Mouse (Mus musculus): ENCODE data around the gene A730061H03Rik. TPM values are rescaled to one million over a fixed set of nuclear protein-coding genes. Genes with fewer than 3 reads are reported as not detected.

The A730061H03Rik gene
- total RNA-seq, 1 experiment from 2014 or later = 9.1 TPM

DNA sequence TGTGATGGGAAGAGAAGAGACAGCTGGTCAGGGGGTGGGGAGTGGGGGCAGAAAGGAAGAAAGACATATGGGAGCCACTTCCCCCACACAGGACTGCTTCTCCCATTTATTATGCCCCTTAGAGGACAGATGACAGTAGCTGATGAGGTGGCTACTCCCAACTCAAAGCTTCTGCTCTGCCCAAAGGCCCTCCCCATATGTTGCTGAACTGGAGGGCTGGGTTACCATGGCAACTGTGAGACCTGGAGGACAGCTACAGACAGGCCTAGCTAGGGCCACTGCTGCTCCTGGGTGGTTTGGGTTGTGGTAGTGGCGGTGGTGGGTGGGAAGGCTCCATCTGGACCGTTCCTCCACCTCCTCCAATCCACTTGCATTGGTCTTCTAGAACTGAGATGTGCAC is 41.3 kb downstream of the A730061H03Rik start:
- ATAC-seq (ENCODE audit: extremely low read depth, insufficient number of reproducible peaks, low FRiP score, poor library complexity, severe bottlenecking) = no peak

GRCm38 (mm10) chr14:55515846-55516245 is 44.4 kb downstream of the A730061H03Rik start:
- ATAC-seq (ENCODE audit: extremely low read depth, insufficient number of reproducible peaks, low FRiP score, poor library complexity, severe bottlenecking) = no peak

DNA sequence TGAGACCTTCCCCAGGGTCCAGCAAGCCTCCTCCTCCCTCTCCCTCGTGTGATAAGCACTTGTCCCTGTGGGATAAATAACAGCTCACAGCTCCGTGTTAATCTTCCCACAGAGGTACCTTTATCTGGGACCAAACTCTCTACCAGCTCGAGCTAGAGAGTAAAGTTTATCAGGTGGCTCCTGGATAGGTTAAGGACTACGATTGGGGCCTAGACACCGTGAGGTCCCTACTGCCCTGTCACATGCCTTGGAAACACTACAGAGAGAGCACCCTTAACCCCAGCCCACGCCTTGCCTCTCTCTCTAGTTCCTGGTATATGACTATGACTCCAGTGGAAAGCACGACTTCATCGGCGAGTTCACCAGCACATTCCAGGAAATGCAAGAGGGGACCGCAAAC is 46.3 kb downstream of the A730061H03Rik start:
- ATAC-seq (ENCODE audit: extremely low read depth, insufficient number of reproducible peaks, low FRiP score, poor library complexity, severe bottlenecking) = no peak

- no peak for ATAC-seq (ENCODE audit: extremely low read depth, insufficient number of reproducible peaks, low FRiP score, poor library complexity, severe bottlenecking)
Measured at GRCm38 (mm10) chr14:55511037-55511436, 49.2 kb downstream of the A730061H03Rik start.

GRCm38 (mm10) chr14:55510125-55510731 is 50.0 kb downstream of the A730061H03Rik start, which contains the start of gene Cpne6:
Gene Cpne6, plus strand, starts transcription at chr14:55510445.
- no peak for ATAC-seq (ENCODE audit: extremely low read depth, insufficient number of reproducible peaks, low FRiP score, poor library complexity, severe bottlenecking)

Other genes starting within 250 kb of the A730061H03Rik start
- 22.9 and 24.1 TPM in 2 replicates for gene Dhrs4, start 81.6 kb downstream of the A730061H03Rik start, total RNA-seq (2017)
- 0.74 TPM in 1 of 2 replicates, not detected in the other for gene Carmil3, start 69.8 kb downstream of the A730061H03Rik start, total RNA-seq (2017)
- gene Cpne6, start 50.0 kb downstream of the A730061H03Rik start, total RNA-seq (2017) = not detected in 2 replicates
- 0.12 TPM in 1 of 2 replicates, not detected in the other for gene Nrl, start 35.4 kb downstream of the A730061H03Rik start, total RNA-seq (2017)
- 38.6 and 38.8 TPM in 2 replicates for gene Pck2, start 20.1 kb downstream of the A730061H03Rik start, total RNA-seq (2017)
- 82.2 and 98.6 TPM in 2 replicates for gene Dcaf11, start 400 bp downstream of the A730061H03Rik start, total RNA-seq (2017)
- not detected in 2 replicates for gene Fitm1, start 15.2 kb upstream of the A730061H03Rik start, total RNA-seq (2017)
- gene Psme1, start 17.7 kb upstream of the A730061H03Rik start, total RNA-seq (2017) = 254 and 295 TPM in 2 replicates
- 5.0 TPM in 2 replicates for gene Emc9, start 24.9 kb upstream of the A730061H03Rik start, total RNA-seq (2017)
- 164 and 175 TPM in 2 replicates for gene Psme2, start 30.7 kb upstream of the A730061H03Rik start, total RNA-seq (2017)
- 73.4 and 82.3 TPM in 2 replicates for gene Rnf31, start 31.3 kb upstream of the A730061H03Rik start, total RNA-seq (2017)
- 163 and 164 TPM in 2 replicates for gene Irf9, start 43.2 kb upstream of the A730061H03Rik start, total RNA-seq (2017)
- not detected in 2 replicates for gene Rec8, start 57.6 kb upstream of the A730061H03Rik start, total RNA-seq (2017)
- gene Ipo4, start 75.6 kb upstream of the A730061H03Rik start, total RNA-seq (2017) = 4.2 and 11.3 TPM in 2 replicates
- gene Gm49378, start 77.5 kb upstream of the A730061H03Rik start, total RNA-seq (2017) = 2.1 and 2.8 TPM in 2 replicates
- 40.7 and 42.5 TPM in 2 replicates for gene Tm9sf1, start 83.4 kb upstream of the A730061H03Rik start, total RNA-seq (2017)
- 0.98 and 2.1 TPM in 2 replicates for gene Tssk4, start 89.8 kb upstream of the A730061H03Rik start, total RNA-seq (2017)
- gene Mdp1, start 100.1 kb upstream of the A730061H03Rik start, total RNA-seq (2017) = 40.6 and 42.1 TPM in 2 replicates
- 27.5 and 44.8 TPM in 2 replicates for gene Gmpr2, start 111.5 kb upstream of the A730061H03Rik start, total RNA-seq (2017)
- 158 and 211 TPM in 2 replicates for gene Nedd8, start 111.7 kb upstream of the A730061H03Rik start, total RNA-seq (2017)
- gene Tinf2, start 121.4 kb upstream of the A730061H03Rik start, total RNA-seq (2017) = 64.8 and 68.2 TPM in 2 replicates
- gene Tgm1, start 153.5 kb upstream of the A730061H03Rik start, total RNA-seq (2017) = 6.9 and 9.5 TPM in 2 replicates
- 27.2 and 36.8 TPM in 2 replicates for gene Rabggta, start 161.9 kb upstream of the A730061H03Rik start, total RNA-seq (2017)
- gene Dhrs1, start 185.3 kb upstream of the A730061H03Rik start, total RNA-seq (2017) = 20.4 and 28.0 TPM in 2 replicates
- gene Nop9, start 185.3 kb upstream of the A730061H03Rik start, total RNA-seq (2017) = 12.1 and 15.8 TPM in 2 replicates
- gene Cideb, start 198.1 kb upstream of the A730061H03Rik start, total RNA-seq (2017) = 0.49 TPM in 1 of 2 replicates, not detected in the other
- gene Ltb4r2, start 201.0 kb upstream of the A730061H03Rik start, total RNA-seq (2017) = 0.25 and 0.81 TPM in 2 replicates
- gene Ltb4r1, start 205.6 kb upstream of the A730061H03Rik start, total RNA-seq (2017) = 12.9 and 14.6 TPM in 2 replicates
- gene Adcy4, start 223.7 kb upstream of the A730061H03Rik start, total RNA-seq (2017) = 0.49 TPM in 1 of 2 replicates, not detected in the other
- gene Ripk3, start 228.5 kb upstream of the A730061H03Rik start, total RNA-seq (2017) = 17.3 and 30.9 TPM in 2 replicates

Data from neutrophil, adult 5-6 weeks (primary cell).